Mouse (Mus musculus) adrenal gland, postnatal 25 days (tissue): ENCODE measurements around the gene Dydc1. TPM values are rescaled to one million over a fixed set of nuclear protein-coding genes. Genes with fewer than 3 reads are reported as not detected.
"Not testable (repeated sequence)": the region's sequence is repeated elsewhere in the genome, so short reads cannot be mapped to it uniquely, and the experiment has no call there.

Source experiments
- DNase-seq: peaks from one replicate; pipeline ENCODE4 v3.0.0; 2021; ENCODE audit warnings: mixed read lengths
- long read RNA-seq: library from polyadenylated mRNA; stranded (forward); transcript quantifications from one replicate; pipeline ENCODE4 v2.0.0, GENCODE M21; 2021
- total RNA-seq: library from RNA; stranded (reverse); gene quantifications from 2 replicates; pipeline ENCODE4 v1.2.3, GENCODE M21; 2021

Dydc1 gene
- total RNA-seq, result not detected in 2 replicates
- long read RNA-seq, result 0 reads

DNA sequence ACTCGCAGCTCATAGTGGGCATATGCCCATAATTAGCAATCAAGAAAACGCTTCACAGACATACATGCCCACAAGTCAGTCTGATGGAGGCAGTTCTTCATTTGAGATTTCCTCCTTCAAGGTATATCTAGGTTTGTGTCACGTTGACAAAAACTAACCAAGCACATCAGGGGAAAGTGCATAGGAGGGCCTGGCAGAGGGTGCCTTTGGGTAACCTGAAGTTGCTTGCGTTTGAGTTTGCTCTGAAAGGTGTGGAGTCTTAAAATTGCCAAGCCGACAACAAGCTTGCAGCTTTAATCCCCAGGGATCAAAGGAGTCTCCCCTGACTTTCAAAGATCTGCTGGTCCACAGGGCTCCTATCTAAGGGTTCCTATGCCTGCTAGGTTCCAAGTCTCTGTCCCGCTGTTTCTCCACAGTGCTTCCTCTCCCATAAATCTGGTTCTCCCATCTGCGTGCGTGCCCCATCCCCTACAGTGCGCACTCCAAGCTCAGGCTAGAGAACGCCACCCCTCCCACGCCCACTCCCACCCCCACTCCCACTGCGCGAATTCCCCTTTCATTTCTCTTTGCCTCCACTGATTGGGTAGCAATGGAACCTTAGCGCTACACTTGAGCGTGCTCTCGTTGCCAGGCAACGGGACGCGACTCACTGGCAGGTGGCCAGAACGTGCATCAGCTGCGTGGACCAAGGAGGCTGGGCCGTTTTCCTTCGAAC, at the start of gene Dydc1:
Gene Dydc1 (plus strand): TSS at position 683 of the 715 bp plus-strand sequence.
- peak; percentile 79 for DNase-seq

DNA sequence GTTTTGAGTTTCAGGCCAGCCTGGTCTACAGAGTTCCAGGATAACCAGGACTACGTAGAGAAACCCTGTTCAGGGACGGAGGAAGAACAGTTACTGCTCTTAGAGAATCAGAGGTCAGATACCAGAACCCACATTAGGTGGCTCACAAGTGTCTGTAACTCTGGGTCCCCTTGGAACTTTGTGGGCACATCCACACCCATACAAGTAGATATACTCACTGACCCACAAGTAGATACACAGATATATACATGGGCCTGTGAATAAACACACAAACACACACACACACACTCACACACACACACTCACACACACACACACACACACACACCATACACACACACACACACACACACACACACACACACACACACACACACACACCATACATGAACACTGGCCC, 47.6 kb upstream of the Dydc1 start:
- DNase-seq, result no peak

DNA sequence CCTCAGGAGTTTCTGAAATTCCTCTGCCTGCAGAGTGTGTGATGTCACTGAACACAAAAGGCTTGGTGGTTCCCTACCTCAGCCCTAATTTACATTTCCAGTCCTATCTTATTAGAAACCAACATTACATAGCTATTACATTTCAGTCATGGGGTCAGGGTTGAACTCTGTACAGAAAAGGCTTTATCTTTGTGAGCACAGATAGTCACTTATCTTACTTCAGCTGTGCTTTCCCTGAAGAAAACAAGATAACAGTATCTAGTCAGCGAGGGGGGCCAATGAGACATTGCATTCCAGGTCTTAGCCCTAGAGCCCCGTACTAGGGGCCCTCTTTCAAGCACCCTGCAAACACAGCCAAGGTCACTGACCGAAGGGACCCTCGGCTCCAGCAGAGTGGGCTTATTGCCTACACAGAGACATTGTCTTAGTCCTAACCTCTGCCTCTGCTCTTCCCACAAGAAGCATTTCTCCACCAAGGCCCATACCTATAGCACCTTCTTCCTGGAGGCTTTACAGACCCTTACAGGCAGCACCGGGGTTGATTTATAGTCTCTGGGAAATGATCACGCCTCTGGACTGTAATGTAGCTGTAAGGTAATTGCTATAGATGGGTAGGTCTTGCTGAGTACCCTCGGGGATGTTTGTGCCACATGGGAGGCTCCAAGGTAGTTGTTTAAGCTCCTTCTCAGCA, 47.0 kb upstream of the Dydc1 start:
- DNase-seq, result no peak

DNA sequence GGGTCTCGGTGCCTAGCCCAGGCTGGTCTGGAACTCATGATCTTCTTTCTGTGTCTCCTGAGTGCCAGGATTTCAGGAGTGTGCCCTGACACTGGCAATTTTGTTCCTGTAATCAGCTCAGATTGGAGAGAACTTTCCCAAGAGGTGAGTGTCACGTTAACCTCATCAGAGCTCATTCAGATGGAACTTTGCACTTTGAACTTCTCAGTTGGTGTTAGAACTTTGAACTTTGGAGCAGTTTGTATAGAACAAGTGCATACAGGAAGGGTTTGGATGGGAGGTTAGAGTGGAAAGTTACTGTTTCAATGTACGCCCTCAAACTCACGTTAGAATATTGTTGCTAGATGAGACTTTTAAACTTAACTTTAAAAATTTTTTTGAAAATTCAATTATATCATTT, 43.4 kb upstream of the Dydc1 start:
- DNase-seq, result no peak

DNA sequence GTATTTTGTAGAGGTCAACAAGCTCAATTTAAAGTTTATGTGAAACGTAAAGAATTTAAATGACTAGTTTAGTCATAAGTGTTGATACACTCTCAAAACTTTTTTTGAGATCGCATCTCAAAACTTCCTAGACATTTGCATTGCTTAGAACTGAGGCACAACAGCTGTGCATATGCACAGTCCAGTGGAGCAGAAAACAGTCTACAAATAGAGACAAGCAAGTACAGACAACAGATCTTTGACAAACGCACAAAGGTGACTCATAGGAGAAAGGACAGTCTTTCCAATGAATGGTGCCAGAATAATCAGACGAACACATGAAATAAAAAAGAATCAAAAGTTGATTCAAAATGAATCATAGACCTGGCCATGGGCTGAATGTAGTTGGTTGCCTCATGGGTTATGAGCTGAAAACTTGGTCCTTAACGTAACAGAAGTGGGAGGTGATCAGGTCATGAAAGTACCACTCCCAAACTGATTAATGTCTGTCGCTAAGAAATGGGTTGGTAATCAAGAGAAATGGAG, 41.7 kb upstream of the Dydc1 start:
- no peak for DNase-seq

DNA sequence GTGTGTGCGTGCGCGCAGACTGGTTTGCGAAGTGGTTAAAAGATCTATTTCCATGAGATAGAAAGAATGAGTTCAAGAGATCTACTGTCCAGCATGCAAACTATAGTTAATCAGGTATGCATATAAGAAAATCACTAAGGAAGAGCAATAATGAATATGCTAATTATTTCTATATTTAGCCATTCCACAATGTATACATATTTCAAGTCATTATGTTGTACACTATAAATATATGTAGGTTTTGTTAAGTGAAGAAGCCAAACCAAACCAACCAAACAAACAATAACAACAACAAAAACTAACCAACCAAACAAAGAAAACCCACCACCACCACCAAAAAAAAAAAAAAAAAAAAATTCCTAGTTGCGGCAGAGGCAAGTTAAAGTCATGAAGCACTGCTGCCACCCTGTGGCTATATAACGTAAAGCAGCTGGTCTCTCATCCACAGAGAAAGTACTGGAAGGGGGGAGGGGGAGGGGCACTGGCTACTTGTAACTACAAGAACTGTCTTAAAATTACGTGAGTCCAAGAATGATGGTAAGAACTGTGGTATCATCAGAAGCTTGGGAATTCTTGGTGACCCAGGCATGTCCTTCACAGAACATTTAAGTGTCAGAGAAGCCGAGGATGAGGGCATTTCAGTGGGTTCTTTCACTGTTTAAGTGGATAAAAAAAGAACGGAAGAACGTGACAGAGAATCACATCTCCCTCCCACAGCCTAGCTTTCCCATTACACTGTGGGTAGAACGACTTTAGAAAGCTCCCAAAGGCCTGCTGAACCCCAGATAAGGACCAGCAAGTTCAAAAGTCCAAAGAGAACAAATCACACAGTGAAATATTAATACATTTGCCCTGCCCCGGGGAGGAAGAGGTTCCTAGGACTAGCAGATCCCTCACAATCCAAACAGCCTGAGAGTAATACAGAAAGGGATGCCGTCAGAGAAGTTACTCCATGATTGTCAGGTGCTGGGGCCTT, 39.3 kb upstream of the Dydc1 start:
- peak; percentile 71 for DNase-seq

DNA sequence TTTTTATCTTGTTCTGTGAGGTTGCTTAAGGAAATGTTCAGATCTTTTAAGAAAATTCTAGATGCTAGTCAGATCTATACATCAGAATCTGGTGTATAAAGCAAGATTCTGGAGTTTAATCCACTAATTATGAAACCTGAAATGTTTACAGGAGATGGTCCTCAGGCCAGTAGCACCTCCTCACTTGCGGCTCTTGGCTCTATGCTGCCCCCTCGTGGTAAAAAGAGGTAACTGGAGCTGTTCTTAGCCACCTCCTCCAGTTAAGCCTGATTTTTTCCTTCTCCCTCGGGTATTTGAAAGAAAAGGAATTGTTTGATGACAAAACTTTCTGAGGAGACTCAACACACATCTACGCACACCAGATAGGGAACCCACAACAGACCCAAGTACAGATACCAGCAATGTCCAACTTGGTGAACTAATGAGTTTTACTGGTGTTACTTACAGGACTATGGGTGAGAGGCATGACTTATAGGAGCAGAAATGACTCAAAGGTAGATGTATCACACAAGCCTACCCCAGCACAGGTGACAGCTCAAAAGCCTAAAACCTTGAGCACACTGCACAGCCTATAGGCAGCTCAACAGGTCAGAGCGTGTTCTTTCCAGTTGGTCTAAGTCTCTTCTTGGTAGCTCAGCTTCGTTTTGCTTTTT, 37.4 kb upstream of the Dydc1 start:
- peak; percentile 63 for DNase-seq

DNA sequence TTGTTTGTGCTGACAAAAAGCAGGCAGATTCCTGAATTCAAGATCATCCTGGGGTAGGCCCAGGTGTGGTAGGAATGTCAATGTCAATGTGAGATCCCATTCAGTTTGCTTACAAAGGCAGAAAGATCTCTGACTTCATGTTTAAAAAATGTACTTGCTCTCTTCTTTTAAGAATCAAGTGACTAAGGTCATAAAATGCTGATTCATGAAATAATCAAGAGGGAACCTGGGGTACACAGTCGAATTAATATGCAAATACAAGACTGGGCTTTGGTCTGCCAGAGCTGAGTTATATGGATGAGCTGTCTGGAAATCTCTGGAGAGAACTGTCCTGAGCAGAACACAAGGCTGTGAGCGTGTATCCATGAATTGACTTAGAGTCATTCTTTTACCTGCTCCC, 25.3 kb upstream of the Dydc1 start:
- DNase-seq, result no peak

DNA sequence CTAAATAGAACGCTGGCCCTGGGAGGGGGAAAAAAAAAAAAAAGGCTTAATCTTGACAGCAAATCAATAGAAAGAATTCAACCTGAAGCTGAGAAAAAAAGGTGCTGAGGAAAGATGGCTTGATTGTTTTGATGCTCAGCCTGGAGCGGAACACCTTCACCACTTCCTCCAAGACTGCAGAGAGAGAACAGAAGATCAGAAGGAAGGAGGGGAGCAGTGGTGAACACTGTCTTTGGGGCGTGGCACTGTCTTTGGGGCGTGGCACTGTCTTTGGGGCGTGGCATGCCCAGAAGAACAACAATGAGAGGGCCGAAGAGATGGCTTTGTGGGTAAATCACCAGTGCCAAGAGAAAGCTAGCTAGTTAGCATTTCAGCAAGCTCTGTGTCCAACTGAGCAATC, 22.2 kb upstream of the Dydc1 start:
- no peak for DNase-seq

DNA sequence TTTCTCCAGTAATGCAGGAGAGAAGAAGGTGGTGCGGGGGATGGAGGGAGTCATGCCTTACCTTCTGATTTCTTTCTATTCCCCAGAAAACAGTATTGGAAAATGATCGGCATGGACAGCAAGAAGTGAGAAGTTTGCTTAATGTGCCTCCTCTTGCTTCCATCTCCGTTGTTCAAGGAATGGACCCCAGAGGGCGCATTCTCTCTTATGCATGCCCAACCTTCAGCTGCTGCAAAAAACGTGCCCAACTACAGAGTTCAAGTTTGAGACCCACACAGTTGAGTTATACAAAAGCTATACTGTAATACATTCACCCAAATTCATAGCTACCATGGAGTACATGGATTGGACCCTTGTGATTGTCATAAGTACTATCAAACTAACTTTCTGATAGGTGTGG, 20.2 kb upstream of the Dydc1 start:
- DNase-seq, result peak; percentile 16

DNA sequence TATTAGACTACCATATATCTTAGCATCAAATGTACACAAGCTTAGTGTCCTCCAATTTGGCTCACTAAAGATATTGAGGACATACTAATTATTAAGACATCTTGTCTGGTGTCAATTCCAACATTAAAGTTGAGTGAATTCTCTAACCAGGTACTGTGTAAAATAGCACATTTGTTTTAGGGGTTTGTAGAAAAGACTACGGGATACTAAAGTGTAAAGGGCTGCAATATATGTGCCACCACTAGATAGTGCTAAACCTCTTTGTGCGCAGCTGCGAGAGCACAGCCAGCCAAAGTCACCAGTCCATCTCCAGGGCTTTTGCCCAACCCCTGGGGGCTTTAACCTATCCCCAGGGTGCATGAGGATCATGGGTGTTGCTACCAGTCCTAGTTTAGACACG, 19.5 kb upstream of the Dydc1 start:
- DNase-seq, result not testable (repeated sequence)

DNA sequence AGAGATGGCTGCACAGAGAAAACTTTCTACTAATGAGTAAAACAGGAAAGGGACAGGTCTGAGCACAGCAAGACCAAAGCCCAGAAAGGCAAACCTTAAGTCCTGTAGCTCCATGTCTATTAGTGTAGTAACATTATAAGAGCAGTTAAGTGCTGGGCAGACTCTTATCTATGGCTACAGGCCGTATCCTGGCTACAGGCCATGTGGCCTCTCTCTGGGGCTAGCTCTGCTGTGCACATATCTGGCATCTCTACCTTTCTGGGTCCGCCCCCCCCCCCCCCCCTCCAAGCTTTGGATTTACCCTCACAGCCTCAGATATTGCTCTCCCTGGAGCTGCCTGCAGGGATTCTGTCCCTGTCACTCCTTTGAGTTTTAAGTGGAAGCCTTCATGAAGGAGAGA, 7.5 kb upstream of the Dydc1 start:
- no peak for DNase-seq

DNA sequence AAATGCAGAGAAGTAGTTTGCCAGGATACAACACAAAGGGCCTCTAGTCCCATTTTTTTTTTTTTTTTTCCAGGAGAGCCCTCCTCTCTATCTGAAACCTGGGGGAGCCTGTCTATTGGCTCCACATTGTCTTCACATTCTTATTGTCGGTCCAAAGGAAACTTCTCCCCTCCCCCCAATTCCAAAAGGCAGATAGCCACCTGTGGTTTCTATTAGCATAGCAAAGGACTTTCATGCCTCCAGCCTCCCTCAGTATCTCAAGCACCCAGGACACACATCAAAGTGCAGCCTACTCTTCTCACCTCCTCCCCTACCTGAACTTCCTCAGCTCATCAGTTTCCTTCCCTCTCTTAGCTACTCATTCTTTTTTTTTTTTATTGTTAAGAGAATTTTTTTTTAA, 6.3 kb upstream of the Dydc1 start:
- no peak for DNase-seq

DNA sequence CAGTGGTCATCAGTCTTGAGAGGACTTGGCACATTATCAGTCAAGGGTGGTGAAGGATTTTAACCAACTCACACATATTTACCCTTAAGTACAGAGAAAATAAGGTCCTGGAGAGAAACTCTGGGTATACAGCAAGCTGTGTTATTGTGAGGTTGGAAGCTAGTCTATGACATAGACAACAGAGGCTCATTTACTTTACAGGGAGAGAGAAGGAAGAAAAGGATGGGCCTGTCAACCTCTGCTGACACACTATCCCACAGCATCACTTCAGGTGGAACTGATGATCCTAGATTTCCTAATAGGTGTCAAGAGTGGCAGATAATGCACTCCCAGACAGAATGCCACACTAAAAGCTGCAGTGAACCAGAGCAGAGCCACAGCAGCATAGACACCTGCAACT, 3.6 kb upstream of the Dydc1 start, which contains the start of gene Dydc2:
Gene Dydc2 (minus strand): TSS at position 101 of the 400 bp plus-strand sequence.
- no peak for DNase-seq

DNA sequence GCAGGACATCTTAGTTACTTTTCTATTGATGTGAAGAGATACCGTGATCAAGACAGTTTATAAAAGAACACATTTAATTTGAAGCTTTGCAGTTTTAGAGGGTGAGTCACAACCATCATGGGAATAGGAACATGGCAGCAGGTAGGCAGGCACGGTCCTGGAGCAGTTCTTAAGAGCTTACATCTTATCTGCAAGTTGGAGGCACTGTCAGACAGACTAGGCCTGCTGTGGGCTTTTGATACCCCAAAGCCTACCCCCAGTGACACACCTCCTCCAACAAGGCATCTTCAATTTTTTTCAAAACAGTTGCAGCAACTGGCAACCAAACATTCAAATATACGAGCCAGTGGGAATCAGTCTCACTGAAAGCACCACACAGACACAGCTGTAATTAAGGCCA, 2.4 kb upstream of the Dydc1 start:
- no peak for DNase-seq

DNA sequence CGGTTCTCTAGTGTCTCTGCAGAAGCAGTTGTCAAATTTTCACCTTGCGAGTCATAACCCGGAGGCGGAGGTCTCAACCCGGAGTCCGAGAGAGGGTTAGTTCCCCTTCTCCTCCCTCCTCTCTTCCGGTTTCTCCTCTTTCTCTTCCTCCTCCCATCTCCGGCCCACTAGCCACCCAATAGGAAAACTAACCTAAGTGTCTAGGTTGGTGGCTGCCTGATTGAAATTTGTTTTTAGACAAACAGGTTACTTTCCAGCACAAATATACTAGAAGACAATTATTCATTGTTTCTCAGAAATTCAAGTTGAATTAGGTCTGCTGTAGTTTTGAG, 199 bp downstream of the Dydc1 start:
- DNase-seq, result no peak

DNA sequence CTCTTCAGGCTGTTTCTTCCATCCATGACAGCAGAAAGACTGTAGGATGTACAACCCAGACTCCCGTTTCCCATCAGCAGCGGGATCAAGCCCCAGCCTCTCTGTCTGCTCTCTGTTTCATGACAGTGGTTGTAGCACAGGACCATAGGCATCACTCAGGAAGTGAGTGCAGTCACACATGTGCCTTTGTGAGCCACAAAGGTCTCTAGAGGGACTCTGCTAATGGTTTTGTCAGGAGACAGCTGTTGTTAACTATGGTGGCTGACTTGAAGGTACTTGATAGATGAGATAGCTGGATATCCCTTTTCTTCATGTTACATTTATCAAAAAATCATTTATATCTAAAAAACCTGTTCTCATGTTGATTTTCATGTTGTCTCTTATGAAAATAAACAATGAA, 9.7 kb downstream of the Dydc1 start:
- DNase-seq, result no peak

DNA sequence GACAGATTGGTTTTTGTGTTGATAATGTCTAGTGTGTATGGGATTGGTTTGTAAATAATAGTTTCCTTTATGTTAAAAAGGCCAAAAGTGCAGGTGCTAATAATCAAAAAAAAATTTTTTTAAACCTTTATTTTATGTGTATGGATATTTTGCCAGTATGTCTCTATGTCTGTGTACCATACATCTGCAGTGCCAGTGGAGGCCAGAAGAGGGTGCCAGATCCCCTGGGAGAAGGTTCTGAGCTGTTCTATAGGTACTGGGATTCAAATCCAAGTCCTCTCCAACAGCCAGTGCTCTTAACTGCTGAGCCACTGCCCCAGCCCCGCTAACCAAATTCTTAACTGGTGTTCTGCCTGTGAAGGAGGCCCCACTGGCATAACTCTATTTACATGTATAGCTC, 14.8 kb downstream of the Dydc1 start:
- peak; percentile 38 for DNase-seq

DNA sequence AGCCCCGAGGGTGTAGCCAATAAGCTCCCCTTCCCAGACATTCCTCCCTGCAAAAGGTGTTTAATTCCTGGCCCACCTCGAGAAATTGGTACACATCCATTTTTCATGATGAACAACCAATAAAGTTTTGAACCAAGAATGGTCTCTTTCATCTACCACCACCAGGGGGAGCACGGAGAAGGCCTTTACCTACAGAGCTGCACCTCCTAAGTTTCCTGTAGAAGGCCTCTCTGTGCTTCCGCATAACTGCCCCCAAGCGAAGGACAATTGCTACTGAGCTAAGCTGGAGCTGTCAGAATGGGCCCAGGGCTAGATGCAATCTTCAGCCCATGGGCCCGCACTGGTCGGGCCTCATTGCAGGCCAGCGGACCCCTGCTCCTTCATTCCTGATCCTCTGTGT, 18.1 kb downstream of the Dydc1 start:
- DNase-seq, result peak; percentile 9

DNA sequence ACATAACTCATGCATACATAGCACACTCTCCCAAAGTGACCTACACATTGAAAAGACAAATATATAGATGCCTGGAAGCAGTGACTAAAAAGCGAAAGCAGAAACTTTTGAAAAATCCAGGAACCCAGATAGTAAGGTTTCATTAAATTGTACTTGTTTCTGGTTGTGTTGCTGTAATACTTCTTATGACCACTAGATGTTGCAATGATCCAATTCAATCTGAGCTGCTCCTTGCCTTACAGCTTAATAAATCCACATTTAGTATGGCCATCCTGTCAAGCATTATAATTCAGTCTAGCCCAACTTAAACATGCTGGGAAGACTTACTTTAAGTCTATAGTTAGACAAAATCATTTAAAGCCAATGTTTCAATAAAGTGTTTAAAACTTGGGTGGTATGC, 21.4 kb downstream of the Dydc1 start:
- no peak for DNase-seq

DNA sequence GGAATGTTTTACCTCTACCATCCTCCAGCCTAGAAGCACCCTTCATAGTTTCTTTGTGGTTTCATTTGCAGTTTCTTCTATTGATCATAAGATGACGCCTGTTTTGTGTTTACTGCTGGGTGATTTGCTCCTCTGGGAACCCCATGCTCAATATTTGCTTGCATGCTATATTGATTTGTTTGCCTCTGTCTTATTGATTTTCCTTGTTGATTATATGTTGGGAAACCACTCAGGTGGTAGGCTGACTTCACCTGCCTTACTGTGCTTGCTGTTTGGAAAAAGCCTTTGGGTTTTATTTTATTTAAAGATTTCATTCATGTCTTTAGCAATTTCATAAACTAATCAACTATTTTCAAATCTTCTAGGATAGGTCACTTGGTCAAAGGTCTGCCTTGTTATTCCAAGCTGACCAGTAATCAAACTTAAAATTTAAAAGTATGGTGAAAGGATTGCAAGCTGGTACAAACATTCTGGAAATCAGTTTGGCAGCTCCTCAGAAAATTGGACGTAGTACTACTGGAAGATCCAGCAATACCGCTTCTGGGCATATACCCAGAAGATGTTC, 23.7 kb downstream of the Dydc1 start:
- no peak for DNase-seq

DNA sequence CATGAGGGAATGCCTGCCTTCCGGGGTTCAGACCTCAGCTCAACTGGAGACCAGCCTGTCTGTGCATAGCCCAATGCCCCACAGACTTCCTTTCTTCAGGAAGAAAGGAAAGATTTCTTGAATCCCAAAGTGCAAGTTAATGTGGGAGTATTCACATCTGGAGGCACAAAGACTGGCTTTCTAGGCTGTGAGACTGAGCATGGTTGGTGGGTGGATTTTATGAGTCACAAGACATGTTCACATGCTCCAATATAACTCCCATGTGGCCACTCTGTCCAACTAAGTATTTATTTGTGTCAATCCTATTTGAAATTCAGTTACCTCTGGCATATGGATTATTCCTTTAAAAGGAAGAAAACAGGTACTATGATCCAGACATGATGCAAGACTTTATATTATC, 26.0 kb downstream of the Dydc1 start:
- no peak for DNase-seq
